Mouse (Mus musculus): ENCODE results near the gene Plekhn1.

- no peak for TF ChIP-seq POLR2A (IDR thresholded peaks at IDR 0.05; ENCODE audit: insufficient read length, low read depth)
- no peak for TF ChIP-seq MAX (IDR thresholded peaks at IDR 0.05; ENCODE audit: low read depth)
- no peak for TF ChIP-seq USF1 (IDR thresholded peaks at IDR 0.05; ENCODE audit: low read depth)
Measured at GRCm38 (mm10) chr4:156217022-156217669, 17.5 kb downstream of the Plekhn1 start.
